8 mouse cellular contexts compared by ENCODE assay signal in genomic region chr2:166805250-166806172, GRCm38 (mm10). TPM values are rescaled to one million over a fixed set of nuclear protein-coding genes. Genes with fewer than 3 reads are reported as not detected.
DNase-seq lines count a peak whose midpoint lies in the region; ATAC-seq and TF ChIP-seq lines count a peak whose summit lies in the region.

Gene Arfgef2 (plus strand): TSS chr2:166805588.

- peak within 1 kb of the TSS; percentile 93 for H3K4me2 ChIP-seq in hindbrain, embryonic 12.5 days (replicated peaks)

- ATAC-seq in Patski: peak; percentile 80
- ATAC-seq in hindbrain, embryonic 12.5 days (ENCODE audit: low FRiP score): peak; percentile 84

- TF ChIP-seq CTCF in Patski (IDR thresholded peaks at IDR 0.05): no peak

- H3K4me3 ChIP-seq in hindbrain, embryonic 12.5 days: peak within 1 kb of the TSS; percentile 79

- H3K9me3 ChIP-seq in hindbrain, embryonic 12.5 days (replicated peaks): no peaks in the 10 kb centered on the region

- CTCF ChIA-PET in Patski (lab: Charles Lee): no interaction called here

- peak within 1 kb of the TSS; percentile 41 for H3K27ac ChIP-seq in hindbrain, embryonic 12.5 days

- no peaks in the 10 kb centered on the region for H3K36me3 ChIP-seq in hindbrain, embryonic 12.5 days

- H3K27me3 ChIP-seq in Patski: no peaks in the 10 kb centered on the region
- no peaks in the 10 kb centered on the region for H3K27me3 ChIP-seq in hindbrain, embryonic 12.5 days

- no peak for DNase-seq in Patski (ENCODE audit: low read depth, low spot score)
- DNase-seq in cerebellum, postnatal 14 days: peak; percentile 93 to 95
- peak; percentile 74 to 78 for DNase-seq in frontal cortex, postnatal 14 days (ENCODE audit: low spot score in 2 of 2)
- DNase-seq in layer of hippocampus, postnatal 14 days (ENCODE audit: low spot score in 2 of 2): peak; percentile 81 to 85
- peak; percentile 93 for DNase-seq in lung, postnatal 10 days
- DNase-seq in ovary, postnatal 14 days (ENCODE audit: low spot score): peak; percentile 76
- peak; percentile 86 to 89 for DNase-seq in thymus, postnatal 10 days (ENCODE audit: low spot score in 2 of 2)

- in situ Hi-C loops in Patski (cut with MboI; ENCODE audit: low pct_unique_long_range_greater_than_20kb): no loop called here

- under 1% methylated on average over 66 of the region's 76 CpGs for WGBS in hindbrain, embryonic 12.5 days

- POLR2A ChIA-PET in Patski (lab: Charles Lee): no interaction called here

- H3K9ac ChIP-seq in hindbrain, embryonic 12.5 days: peak within 1 kb of the TSS; percentile 74

- H3K4me1 ChIP-seq in hindbrain, embryonic 12.5 days: peaks cover 13% of the 10 kb centered on the region

RNA-seq across cellular contexts. Expression of gene Arfgef2, which starts in this region (rescaled TPM):
- polyA plus RNA-seq in Patski (2021): 34.1 TPM
- polyA plus RNA-seq in hindbrain, embryonic 12.5 days (2016; fragmentation: Nextera tagmentation; extraction: Ambion mirVana): 6.4 and 6.8 TPM in 2 replicates
- 10 to 100 TPM; 44.5 to 46.0 TPM for total RNA-seq in layer of hippocampus, postnatal 14 days (2021)
